Mouse (Mus musculus): ENCODE results near the gene Kremen1. TPM values are rescaled to one million over a fixed set of nuclear protein-coding genes. Genes with fewer than 3 reads are reported as not detected.

The Kremen1 gene
- total and polyA plus RNA-seq, 2 experiments from 2014 or later, result 2.3 to 11.2 TPM

DNA sequence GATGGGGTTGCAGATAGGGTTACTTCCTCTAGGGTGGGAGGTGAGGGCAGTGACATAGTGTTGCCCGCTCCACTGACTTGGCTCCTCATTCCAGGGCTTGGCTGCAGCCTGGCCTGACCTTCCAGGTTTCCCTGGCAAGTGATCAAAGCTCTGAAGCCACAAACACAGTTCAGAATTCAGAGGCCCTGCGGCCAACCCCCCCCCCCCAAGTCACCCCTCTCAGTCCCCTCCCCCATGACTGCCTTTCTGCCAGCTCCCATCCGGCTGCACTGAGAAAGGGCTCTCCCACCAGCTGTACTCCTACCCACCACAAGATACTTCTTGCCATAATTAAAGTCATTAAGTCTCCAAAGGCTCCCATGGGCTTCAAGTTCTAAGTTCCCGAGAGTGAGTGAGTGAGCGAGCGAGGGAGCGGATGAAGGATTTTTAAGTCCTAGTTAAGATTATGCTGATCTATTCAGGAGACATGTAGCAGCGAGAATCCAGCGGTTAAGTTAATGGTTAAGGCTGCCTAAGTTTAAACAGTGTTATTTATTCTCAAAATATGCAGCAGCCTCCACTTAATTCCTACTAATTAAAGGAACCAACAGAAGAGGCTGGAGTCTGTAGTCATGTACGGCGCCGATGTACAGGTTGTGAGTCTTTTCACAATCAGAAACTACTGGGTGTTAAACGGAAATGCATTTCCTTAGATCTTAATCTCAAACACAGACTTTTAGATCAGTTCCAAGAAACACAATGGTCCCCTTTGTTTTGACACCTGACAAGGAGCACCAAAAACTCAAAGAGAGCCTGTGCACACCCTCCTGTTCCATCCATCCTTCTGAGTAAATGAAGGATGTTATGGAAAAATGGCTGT lies 36.0 kb upstream of the Kremen1 start:
- H3K4me3 ChIP-seq (ENCODE audit: low read depth, low read length), result no peak overlapping the region
- H3K4me2 ChIP-seq (ENCODE audit: low read depth, low read length, poor library complexity, severe bottlenecking), result peak overlapping the region; percentile 9; the same call in 1 of the 2 replicates
- H3K27ac ChIP-seq (ENCODE audit: low read depth, low read length), result peak overlapping the region; percentile 18; the same call in 1 of the 2 replicates
- H3K4me1 ChIP-seq (ENCODE audit: insufficient read depth, low read length), result 0 out of 2 replicates have a peak, but pooled peaks cover 6% of the 10 kb centered on the region
- no peak for TF ChIP-seq CTCF (IDR thresholded peaks at IDR 0.05)
- 29% methylated on average over 13 of the region's 13 CpGs for WGBS
- DNase-seq (ENCODE audit: low spot score), result peak; percentile 85
- H3K36me3 ChIP-seq (ENCODE audit: insufficient read depth, low read length), result no peaks in the 10 kb centered on the region
- H3K27me3 ChIP-seq (ENCODE audit: insufficient read depth, low read length), result no peaks in the 10 kb centered on the region
- H3K9me3 ChIP-seq (ENCODE audit: low read length), result no peaks in the 10 kb centered on the region
- H3K9ac ChIP-seq (replicated peaks; ENCODE audit: low read length, poor library complexity, severe bottlenecking), result no peak overlapping the region
- ATAC-seq (ENCODE audit: low FRiP score), result no peak; the same call in 1 of the 2 replicates

DNA sequence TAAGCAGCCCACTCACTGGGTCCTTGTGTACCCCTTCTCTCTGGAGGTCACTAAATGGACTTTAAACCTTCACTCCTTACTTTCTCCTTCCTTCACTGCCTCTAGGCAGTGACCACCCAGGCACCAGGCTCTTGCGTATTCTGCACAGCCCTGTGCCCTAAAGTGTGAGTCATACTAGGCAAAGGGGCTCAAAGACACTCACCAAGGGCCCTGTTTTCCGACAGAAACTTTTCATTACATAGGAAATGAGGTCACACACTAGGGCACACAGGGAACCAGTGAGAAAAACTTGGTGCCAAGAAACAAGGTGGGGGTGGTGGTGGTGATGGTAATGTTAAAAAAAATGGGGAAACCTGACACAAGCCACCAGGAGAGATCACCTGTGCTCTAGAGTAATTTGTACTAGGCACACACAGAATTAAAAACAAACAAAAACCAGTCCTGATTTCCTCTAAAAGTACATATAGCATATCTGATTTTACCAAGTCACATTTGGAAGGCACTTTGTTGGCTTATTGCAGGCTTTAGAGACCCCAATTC lies 35.3 kb upstream of the Kremen1 start:
- no peak for TF ChIP-seq CTCF (IDR thresholded peaks at IDR 0.05)

DNA sequence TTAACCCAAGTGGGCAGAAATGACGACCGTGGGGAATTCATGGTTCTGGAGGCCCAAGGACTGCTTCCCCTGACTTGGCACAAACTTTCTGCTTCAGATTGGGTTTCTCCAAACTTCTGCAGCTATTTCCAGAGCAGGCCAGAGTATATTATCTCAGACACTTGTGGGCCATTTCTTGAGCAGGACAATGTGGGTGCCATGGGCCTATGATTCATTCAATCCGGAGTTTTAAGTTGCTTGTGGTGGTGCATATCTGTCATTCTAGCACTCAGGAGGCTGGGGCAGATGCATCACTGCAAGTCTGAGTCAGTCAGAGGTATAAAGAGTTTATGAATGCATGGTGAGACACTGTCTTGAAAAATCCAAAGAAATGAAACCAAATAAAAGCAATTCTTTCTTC lies 33.4 kb upstream of the Kremen1 start:
- Histone ChIP-seq H3K4me3 (ENCODE audit: low read depth, low read length) (no peak overlapping the region), H3K36me3 (ENCODE audit: insufficient read depth, low read length) (no peaks in the 10 kb centered on the region), H3K27ac (ENCODE audit: low read depth, low read length) (no peak overlapping the region), H3K4me2 (ENCODE audit: low read depth, low read length, poor library complexity, severe bottlenecking) (no peak overlapping the region), H3K9me3 (ENCODE audit: low read length) (no peaks in the 10 kb centered on the region), H3K4me1 (ENCODE audit: insufficient read depth, low read length) (0 out of 2 replicates have a peak, but pooled peaks cover 6% of the 10 kb centered on the region), H3K27me3 (ENCODE audit: insufficient read depth, low read length) (no peaks in the 10 kb centered on the region), H3K9ac (replicated peaks; ENCODE audit: low read length, poor library complexity, severe bottlenecking) (no peak overlapping the region)
- 75% methylated on average over 3 of the region's 3 CpGs for WGBS
- ATAC-seq (ENCODE audit: low FRiP score) (no peak), DNase-seq (ENCODE audit: low spot score) (no peak)
- TF ChIP-seq CTCF (IDR thresholded peaks at IDR 0.05), result no peak

More for the DNA sequence above, 35.3 kb upstream of the Kremen1 start:
- Histone ChIP-seq H3K4me2 (ENCODE audit: low read depth, low read length, poor library complexity, severe bottlenecking) (no peak overlapping the region), H3K4me3 (ENCODE audit: low read depth, low read length) (no peak overlapping the region), H3K9me3 (ENCODE audit: low read length) (no peaks in the 10 kb centered on the region), H3K27me3 (ENCODE audit: insufficient read depth, low read length) (no peaks in the 10 kb centered on the region), H3K4me1 (ENCODE audit: insufficient read depth, low read length) (0 out of 2 replicates have a peak, but pooled peaks cover 6% of the 10 kb centered on the region), H3K36me3 (ENCODE audit: insufficient read depth, low read length) (no peaks in the 10 kb centered on the region), H3K9ac (replicated peaks; ENCODE audit: low read length, poor library complexity, severe bottlenecking) (no peak overlapping the region), H3K27ac (ENCODE audit: low read depth, low read length) (no peak overlapping the region)
- 63% methylated on average over 2 of the region's 2 CpGs for WGBS
- DNase-seq (ENCODE audit: low spot score) (no peak), ATAC-seq (ENCODE audit: low FRiP score) (no peak)

DNA sequence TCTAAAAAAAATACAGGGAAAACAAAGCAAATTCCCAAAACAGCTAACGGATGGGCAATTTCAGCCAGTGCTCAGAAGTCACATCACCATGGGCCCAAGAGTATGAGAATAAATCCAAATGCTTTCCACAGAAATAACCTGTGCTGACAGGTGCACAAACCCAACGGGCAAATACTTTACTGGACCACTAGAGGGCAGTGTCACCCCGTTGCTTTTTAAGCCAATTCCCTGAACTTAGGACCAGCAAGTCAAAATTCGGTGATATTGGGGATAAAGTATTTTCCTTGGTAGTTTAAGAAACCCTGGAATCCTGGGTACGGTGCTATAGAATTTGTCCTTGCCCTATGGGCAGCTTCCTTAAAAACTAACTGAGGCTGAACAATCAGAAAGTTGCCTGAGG lies 29.3 kb upstream of the Kremen1 start:
- peak; percentile 83 for DNase-seq (ENCODE audit: low spot score)
- Histone ChIP-seq H3K4me1 (ENCODE audit: insufficient read depth, low read length) (no peaks in the 10 kb centered on the region), H3K36me3 (ENCODE audit: insufficient read depth, low read length) (0 out of 2 replicates have a peak, but pooled peaks cover 3% of the 10 kb centered on the region), H3K4me3 (ENCODE audit: low read depth, low read length) (no peak overlapping the region), H3K9ac (replicated peaks; ENCODE audit: low read length, poor library complexity, severe bottlenecking) (no peak overlapping the region), H3K4me2 (ENCODE audit: low read depth, low read length, poor library complexity, severe bottlenecking) (no peak overlapping the region), H3K9me3 (ENCODE audit: low read length) (no peaks in the 10 kb centered on the region), H3K27me3 (ENCODE audit: insufficient read depth, low read length) (no peaks in the 10 kb centered on the region), H3K27ac (ENCODE audit: low read depth, low read length) (no peak overlapping the region)
- no peak for ATAC-seq (ENCODE audit: low FRiP score)
- WGBS, result 13% methylated on average over 5 of the region's 5 CpGs
- peak; percentile 98 for TF ChIP-seq CTCF (IDR thresholded peaks at IDR 0.05)

DNA sequence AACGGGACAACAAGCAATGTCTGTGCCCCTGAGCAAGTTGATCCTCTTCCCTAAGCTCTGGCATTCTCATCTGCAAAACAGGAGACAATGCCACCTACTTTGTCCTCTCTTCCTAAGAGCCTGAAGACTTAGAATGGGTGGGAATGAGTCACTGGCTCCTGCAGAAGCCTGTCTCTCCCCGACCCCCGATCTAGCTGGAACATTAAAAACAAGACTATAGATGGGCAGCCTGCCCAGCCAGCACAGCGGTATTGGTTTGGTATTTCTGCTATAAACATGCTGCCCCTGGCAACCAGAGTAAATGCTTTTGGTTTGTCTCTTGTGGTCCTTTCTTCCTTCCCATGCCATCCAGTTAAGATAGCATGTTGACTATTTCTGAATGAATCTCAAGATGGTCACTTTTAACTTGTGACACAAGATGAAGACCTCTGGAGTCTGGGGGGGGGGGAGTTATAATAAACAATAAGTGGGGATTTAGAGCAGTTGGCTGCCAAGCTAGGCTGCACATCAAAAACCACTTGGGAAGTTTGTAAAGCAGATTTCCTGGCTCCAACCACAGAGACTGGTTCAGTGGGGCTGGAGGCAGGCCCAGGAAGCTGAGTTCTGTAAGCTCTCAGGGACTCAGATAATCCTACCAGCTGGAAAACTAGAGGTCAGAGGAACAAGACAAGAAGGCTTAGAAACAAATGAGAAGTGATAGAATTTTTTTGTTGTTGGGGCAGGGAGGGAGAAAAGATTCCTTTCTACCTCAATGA lies 28.6 kb upstream of the Kremen1 start:
- no peaks in the 10 kb centered on the region for H3K9me3 ChIP-seq (ENCODE audit: low read length)
- H3K4me1 ChIP-seq (ENCODE audit: insufficient read depth, low read length), result no peaks in the 10 kb centered on the region
- H3K4me2 ChIP-seq (ENCODE audit: low read depth, low read length, poor library complexity, severe bottlenecking), result no peak overlapping the region
- 47% methylated on average over 4 of the region's 4 CpGs for WGBS
- H3K36me3 ChIP-seq (ENCODE audit: insufficient read depth, low read length), result 0 out of 2 replicates have a peak, but pooled peaks cover 3% of the 10 kb centered on the region
- H3K9ac ChIP-seq (replicated peaks; ENCODE audit: low read length, poor library complexity, severe bottlenecking), result no peak overlapping the region
- TF ChIP-seq CTCF (IDR thresholded peaks at IDR 0.05), result no peak
- H3K4me3 ChIP-seq (ENCODE audit: low read depth, low read length), result no peak overlapping the region
- no peaks in the 10 kb centered on the region for H3K27me3 ChIP-seq (ENCODE audit: insufficient read depth, low read length)
- H3K27ac ChIP-seq (ENCODE audit: low read depth, low read length), result no peak overlapping the region
- no peak for ATAC-seq (ENCODE audit: low FRiP score)
- DNase-seq (ENCODE audit: low spot score), result peak; percentile 71

Measured in midbrain, postnatal 0 days (tissue).